Mouse (Mus musculus) liver, embryonic 12.5 days (tissue): ENCODE data around the gene Syt2. TPM values are rescaled to one million over a fixed set of nuclear protein-coding genes. Genes with fewer than 3 reads are reported as not detected.

Experiments
- ATAC-seq: fragments of 200-750 bp; cut with Nextera tagmentation; 2 replicates; pipeline ENCODE4 v1.8.0; 2017; ENCODE audit warnings: moderate number of reproducible peaks, mild to moderate bottlenecking, moderate library complexity
- H3K27ac ChIP-seq: fragments of 300-500 bp; sonication (generic); 2 replicates; pipeline ENCODE4 v1.5.1; 2016; ENCODE audit warnings: mild to moderate bottlenecking
- H3K27me3 ChIP-seq: fragments of 300-500 bp; sonication (generic); replicated peaks from 2 replicates; pipeline ENCODE4 v1.6.1; 2016; ENCODE audit warnings: mild to moderate bottlenecking, moderate library complexity
- H3K36me3 ChIP-seq: fragments of 300-500 bp; sonication (generic); 2 replicates; pipeline ENCODE4 v1.6.1; 2016; ENCODE audit warnings: mild to moderate bottlenecking, moderate library complexity
- H3K4me1 ChIP-seq: fragments of 300-500 bp; sonication (generic); 2 replicates; pipeline ENCODE4 v1.6.1; 2016
- H3K4me2 ChIP-seq: fragments of 300-500 bp; sonication (generic); 2 replicates; pipeline ENCODE4 v1.6.1; 2016; ENCODE audit warnings: mild to moderate bottlenecking, moderate library complexity
- H3K4me3 ChIP-seq: fragments of 300-500 bp; sonication (generic); 2 replicates; pipeline ENCODE4 v1.5.1; 2016; ENCODE audit warnings: mild to moderate bottlenecking, moderate library complexity
- H3K9ac ChIP-seq: fragments of 300-500 bp; sonication (generic); 2 replicates; pipeline ENCODE4 v1.6.1; 2016; ENCODE audit warnings: mild to moderate bottlenecking, moderate library complexity
- H3K9me3 ChIP-seq: fragments of 300-500 bp; sonication (generic); replicated peaks from 2 replicates; pipeline ENCODE4 v1.6.1; 2016; ENCODE audit warnings: mild to moderate bottlenecking, moderate library complexity
- WGBS: fragments of 180-500 bp; shearing (Covaris S2); methylation state at CpG from one replicate; pipeline ENCODE4 v1.1.7; 2016; ENCODE audit not compliant: insufficient replicate concordance; 5-methylcytosine and 5-hydroxymethylcytosine counted together
- polyA plus RNA-seq: library from polyadenylated mRNA; unstranded; fragments of >200 nt; fragmentation: Nextera tagmentation; extraction: Ambion mirVana; gene quantifications from 2 replicates; pipeline ENCODE4 v1.2.1, GENCODE M21; 2016

The Syt2 gene
- polyA plus RNA-seq, 1 experiment from 2014 or later, result 0.32 TPM

GRCm38 (mm10) chr1:134722891-134723290 is 76.4 kb downstream of the Syt2 start:
- Histone ChIP-seq H3K27me3 (peaks cover 40% of the 10 kb centered on the region), H3K9ac (no peak overlapping the region), H3K36me3 (no peaks in the 10 kb centered on the region), H3K9me3 (no peaks in the 10 kb centered on the region), H3K4me2 (no peak overlapping the region), H3K4me3 (no peak overlapping the region), H3K4me1 (peaks cover 12% of the 10 kb centered on the region), H3K27ac (no peak overlapping the region)
- 76% methylated on average over 7 of the region's 7 CpGs for WGBS
- no peak for ATAC-seq

GRCm38 (mm10) chr1:134725276-134725675 is 78.8 kb downstream of the Syt2 start:
- Histone ChIP-seq H3K4me1 (no peaks in the 10 kb centered on the region), H3K36me3 (no peaks in the 10 kb centered on the region), H3K27me3 (peaks cover 44% of the 10 kb centered on the region), H3K27ac (no peak overlapping the region), H3K9me3 (no peaks in the 10 kb centered on the region), H3K4me2 (no peak overlapping the region), H3K4me3 (no peak overlapping the region), H3K9ac (no peak overlapping the region)
- WGBS, result 24% methylated on average over 5 of the region's 5 CpGs
- ATAC-seq, result 0 out of 2 replicates have a peak, but pooled peaks have one; percentile 31

GRCm38 (mm10) chr1:134726480-134726879 is 80.0 kb downstream of the Syt2 start:
- Histone ChIP-seq H3K36me3 (no peaks in the 10 kb centered on the region), H3K4me3 (no peak overlapping the region), H3K27me3 (peaks cover 48% of the 10 kb centered on the region), H3K9ac (no peak overlapping the region), H3K27ac (no peak overlapping the region), H3K4me2 (no peak overlapping the region), H3K9me3 (no peaks in the 10 kb centered on the region), H3K4me1 (no peaks in the 10 kb centered on the region)
- no peak for ATAC-seq
- WGBS, result 78% methylated on average over 7 of the region's 7 CpGs

GRCm38 (mm10) chr1:134727256-134727655 is 80.8 kb downstream of the Syt2 start:
- Histone ChIP-seq H3K36me3 (no peaks in the 10 kb centered on the region), H3K4me3 (no peak overlapping the region), H3K27ac (no peak overlapping the region), H3K4me1 (no peaks in the 10 kb centered on the region), H3K9ac (no peak overlapping the region), H3K27me3 (peaks cover 47% of the 10 kb centered on the region), H3K4me2 (no peak overlapping the region), H3K9me3 (no peaks in the 10 kb centered on the region)
- no peak for ATAC-seq
- 63% methylated on average over 8 of the region's 8 CpGs for WGBS

- no peaks in the 10 kb centered on the region for H3K36me3 ChIP-seq
- 81% methylated on average over 5 of the region's 5 CpGs for WGBS
- no peak for ATAC-seq
Observed at GRCm38 (mm10) chr1:134733659-134734058, 87.2 kb downstream of the Syt2 start.

GRCm38 (mm10) chr1:134737463-134737862 is 91.0 kb downstream of the Syt2 start:
- no peaks in the 10 kb centered on the region for H3K9me3 ChIP-seq
- peaks cover 19% of the 10 kb centered on the region for H3K4me1 ChIP-seq
- no peaks in the 10 kb centered on the region for H3K36me3 ChIP-seq
- no peak for ATAC-seq
- H3K4me2 ChIP-seq, result no peak overlapping the region
- H3K27ac ChIP-seq, result no peak overlapping the region
- peaks cover 22% of the 10 kb centered on the region for H3K27me3 ChIP-seq
- H3K9ac ChIP-seq, result no peak overlapping the region
- no peak overlapping the region for H3K4me3 ChIP-seq
- 72% methylated on average over 9 of the region's 9 CpGs for WGBS

More at GRCm38 (mm10) chr1:134733659-134734058, 87.2 kb downstream of the Syt2 start:
- no peak overlapping the region for H3K27ac ChIP-seq
- H3K9me3 ChIP-seq, result no peaks in the 10 kb centered on the region
- no peak overlapping the region for H3K9ac ChIP-seq
- H3K4me1 ChIP-seq, result no peaks in the 10 kb centered on the region
- peaks cover 39% of the 10 kb centered on the region for H3K27me3 ChIP-seq
- no peak overlapping the region for H3K4me3 ChIP-seq
- no peak overlapping the region for H3K4me2 ChIP-seq

- H3K36me3 ChIP-seq, result no peaks in the 10 kb centered on the region
- H3K27me3 ChIP-seq, result peaks cover 19% of the 10 kb centered on the region
- peaks cover 48% of the 10 kb centered on the region for H3K4me1 ChIP-seq
- 33% methylated on average over 6 of the region's 6 CpGs for WGBS
- 0 out of 2 replicates have a peak overlapping the region, but pooled peaks have one; percentile 8 for H3K9ac ChIP-seq
- peak overlapping the region; percentile 81 for H3K27ac ChIP-seq
- H3K4me2 ChIP-seq, result peak overlapping the region; percentile 65
- ATAC-seq, result peak; percentile 36
- no peaks in the 10 kb centered on the region for H3K9me3 ChIP-seq
- peak overlapping the region; percentile 33 for H3K4me3 ChIP-seq
Observed at GRCm38 (mm10) chr1:134741433-134741832, 95.0 kb downstream of the Syt2 start.

- Histone ChIP-seq H3K9me3 (no peaks in the 10 kb centered on the region), H3K27ac (peak overlapping the region; percentile 81), H3K36me3 (no peaks in the 10 kb centered on the region), H3K4me3 (peak overlapping the region; percentile 33), H3K9ac (0 out of 2 replicates have a peak overlapping the region, but pooled peaks have one; percentile 8), H3K4me1 (peaks cover 50% of the 10 kb centered on the region), H3K27me3 (peaks cover 16% of the 10 kb centered on the region), H3K4me2 (peak overlapping the region; percentile 65)
- 28% methylated on average over 7 of the region's 7 CpGs for WGBS
- peak; percentile 98 for ATAC-seq
Observed at GRCm38 (mm10) chr1:134741946-134742661, 95.6 kb downstream of the Syt2 start.

- H3K9me3 ChIP-seq, result no peaks in the 10 kb centered on the region
- no peak overlapping the region for H3K27ac ChIP-seq
- no peak overlapping the region for H3K9ac ChIP-seq
- ATAC-seq, result no peak
- H3K27me3 ChIP-seq, result peaks cover 20% of the 10 kb centered on the region; the same call in 1 of the 2 replicates
- H3K4me1 ChIP-seq, result peaks cover 60% of the 10 kb centered on the region
- H3K4me3 ChIP-seq, result no peak overlapping the region
- no peak overlapping the region for H3K4me2 ChIP-seq
- WGBS, result 40% methylated on average over 6 of the region's 6 CpGs
- no peaks in the 10 kb centered on the region for H3K36me3 ChIP-seq
Observed at GRCm38 (mm10) chr1:134745648-134746047, 99.2 kb downstream of the Syt2 start.

- Histone ChIP-seq H3K27me3 (peaks cover 25% of the 10 kb centered on the region; the same call in 1 of the 2 replicates), H3K4me1 (peaks cover 41% of the 10 kb centered on the region), H3K27ac (no peak overlapping the region), H3K9ac (peak overlapping the region; percentile 49; the same call in 1 of the 2 replicates), H3K36me3 (no peaks in the 10 kb centered on the region), H3K4me2 (peak overlapping the region; percentile 70), H3K9me3 (no peaks in the 10 kb centered on the region), H3K4me3 (peak overlapping the region; percentile 47)
- peak; percentile 78 for ATAC-seq
- 10% methylated on average over 23 of the region's 23 CpGs for WGBS
Observed at GRCm38 (mm10) chr1:134747236-134748174, 101.0 kb downstream of the Syt2 start.

GRCm38 (mm10) chr1:134749889-134750288 is 103.4 kb downstream of the Syt2 start:
- Histone ChIP-seq H3K27ac (no peak overlapping the region), H3K4me2 (no peak overlapping the region), H3K9me3 (no peaks in the 10 kb centered on the region), H3K27me3 (peaks cover 25% of the 10 kb centered on the region; the same call in 1 of the 2 replicates), H3K36me3 (no peaks in the 10 kb centered on the region), H3K4me3 (no peak overlapping the region), H3K4me1 (peaks cover 28% of the 10 kb centered on the region), H3K9ac (no peak overlapping the region)
- ATAC-seq, result no peak
- 69% methylated on average over 7 of the region's 7 CpGs for WGBS

GRCm38 (mm10) chr1:134752447-134752846 is 106.0 kb downstream of the Syt2 start:
- H3K27ac ChIP-seq, result no peak overlapping the region
- no peak overlapping the region for H3K9ac ChIP-seq
- no peak for ATAC-seq
- no peak overlapping the region for H3K4me3 ChIP-seq
- H3K36me3 ChIP-seq, result no peaks in the 10 kb centered on the region
- peaks cover 20% of the 10 kb centered on the region; the same call in 1 of the 2 replicates for H3K27me3 ChIP-seq
- peaks cover 10% of the 10 kb centered on the region for H3K4me1 ChIP-seq
- H3K4me2 ChIP-seq, result no peak overlapping the region
- WGBS, result 69% methylated on average over 5 of the region's 5 CpGs
- no peaks in the 10 kb centered on the region for H3K9me3 ChIP-seq
